Mouse (Mus musculus) cerebral cortex, adult 2 months (tissue): ENCODE results near the gene D330020A13Rik.

ENCODE experiments used
- WGBS: fragments of 180-500 bp; shearing (Covaris S2); methylation state at CpG from one replicate; pipeline ENCODE4 v1.1.7; 2018; 5-methylcytosine and 5-hydroxymethylcytosine counted together

Gene D330020A13Rik

DNA sequence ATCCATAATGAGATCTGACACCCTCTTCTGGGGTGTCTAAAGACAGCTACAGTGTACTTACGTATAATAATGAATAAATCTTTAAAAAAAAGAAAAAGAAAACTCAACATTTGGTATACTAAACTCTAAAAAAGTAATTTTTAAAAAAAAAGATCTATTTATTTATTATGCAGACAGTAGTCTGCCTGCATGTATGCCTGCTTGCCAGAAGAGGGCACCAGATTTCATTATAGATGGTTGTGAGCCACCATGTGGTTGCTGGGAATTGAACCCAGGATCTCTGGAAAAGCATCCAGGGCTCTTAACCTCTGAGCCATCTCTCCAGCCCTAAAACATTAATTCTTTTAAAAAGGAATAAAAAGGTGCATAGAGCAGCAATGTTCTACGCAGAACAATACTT lies 2.4 kb downstream of the D330020A13Rik start:
- 91% methylated on average over 2 of the region's 2 CpGs for WGBS

DNA sequence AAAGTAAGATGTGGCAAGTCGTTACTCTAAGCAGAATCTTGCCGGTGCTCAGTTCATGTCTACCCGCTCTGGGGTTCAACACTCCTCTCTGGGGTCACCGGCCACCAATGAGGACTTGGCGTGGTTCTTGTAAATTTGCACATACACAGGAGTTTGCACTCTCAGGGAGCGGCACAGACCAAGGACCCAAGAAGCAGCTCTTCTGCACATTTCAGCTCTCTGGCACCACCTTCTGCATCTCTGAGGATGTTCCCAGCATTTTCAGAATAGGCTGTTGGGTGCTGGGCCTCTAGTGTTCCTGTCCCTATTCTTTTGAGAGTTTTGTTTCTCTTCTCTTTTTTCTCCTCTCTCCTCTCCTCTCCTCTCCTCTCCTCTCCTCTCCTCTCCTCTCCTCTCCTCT lies 7.0 kb downstream of the D330020A13Rik start:
- WGBS = 24% methylated on average over 6 of the region's 6 CpGs

DNA sequence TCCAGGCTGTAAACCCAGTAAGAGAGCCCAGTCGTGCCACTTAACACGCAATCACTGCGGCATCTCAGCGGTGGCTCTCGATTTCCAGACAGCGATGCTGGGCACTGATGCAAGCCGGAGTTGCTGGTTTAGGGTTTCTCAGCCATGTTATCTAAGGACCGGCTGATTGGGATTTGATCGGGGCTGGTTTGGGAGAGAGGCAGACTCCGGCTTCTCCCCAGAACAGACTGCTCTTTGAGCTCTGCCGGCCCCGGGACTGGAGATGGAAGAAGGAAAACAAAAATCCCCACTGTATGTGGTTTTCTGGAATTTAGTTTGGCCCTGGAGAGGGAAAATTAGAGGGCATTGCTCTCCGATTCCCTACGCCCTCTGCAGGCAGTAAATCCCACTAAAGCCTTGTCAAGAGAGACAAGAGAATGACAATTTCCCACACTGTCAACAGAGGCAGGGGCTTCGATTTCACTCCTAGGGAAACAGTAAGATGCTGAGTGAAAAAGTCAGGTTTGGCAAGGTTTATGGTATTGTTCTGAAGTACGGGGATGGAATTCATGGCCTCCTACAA lies 8.7 kb downstream of the D330020A13Rik start:
- WGBS = 27% methylated on average over 16 of the region's 16 CpGs

DNA sequence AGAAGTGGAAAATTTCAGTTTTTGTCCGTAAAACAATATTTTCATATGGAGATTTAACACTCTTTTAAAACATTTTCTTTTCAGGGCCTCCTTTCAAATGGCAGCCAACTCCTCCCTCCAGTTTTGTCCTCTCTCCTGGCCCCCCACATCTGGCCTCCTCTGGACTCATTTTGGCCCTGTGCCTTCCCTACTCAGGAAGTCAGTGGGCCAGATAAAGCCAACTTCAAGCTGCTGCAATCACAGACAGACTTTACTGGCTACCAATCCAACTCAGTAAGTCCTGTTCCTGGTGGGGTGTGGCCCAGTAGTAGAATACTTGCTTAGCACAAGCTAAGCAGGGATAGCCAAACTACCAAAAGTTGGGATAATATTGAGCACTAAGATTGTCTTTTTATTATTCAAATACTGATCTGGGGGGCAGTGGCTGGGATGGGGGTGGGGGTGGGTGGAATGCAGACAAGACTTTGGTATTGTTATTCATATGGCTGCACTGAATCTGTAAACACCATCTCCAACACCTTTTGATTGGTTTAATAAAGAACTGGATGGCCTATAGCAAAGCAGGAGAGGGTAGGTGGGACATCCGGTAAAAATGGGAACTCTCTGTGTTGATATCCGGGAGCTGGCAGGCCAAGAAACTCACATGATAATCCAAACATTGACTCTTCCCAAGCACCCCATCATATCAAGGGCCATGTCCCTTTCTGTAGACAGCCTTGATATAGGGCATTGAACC lies 12.9 kb downstream of the D330020A13Rik start:
- 85% methylated on average over 3 of the region's 3 CpGs for WGBS

DNA sequence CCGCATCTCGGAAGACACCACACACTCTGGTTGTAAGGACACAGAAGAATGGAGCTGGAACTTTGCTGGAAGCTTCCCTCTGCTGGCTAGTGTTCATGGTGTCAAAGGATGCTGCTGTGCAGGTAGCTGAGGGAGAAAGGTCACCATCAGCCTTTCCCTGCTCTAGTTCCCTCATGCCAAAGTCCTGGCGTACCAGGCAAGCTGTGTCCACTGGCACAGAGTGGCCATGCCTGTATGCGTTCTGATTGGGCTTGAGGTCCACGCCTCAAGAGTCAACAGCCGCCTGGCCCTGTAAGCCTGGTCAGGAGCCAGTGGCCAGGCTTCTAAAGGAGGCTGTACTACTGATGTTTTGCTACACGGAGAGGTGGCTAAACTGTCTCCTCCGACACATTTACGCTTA lies 15.2 kb downstream of the D330020A13Rik start:
- WGBS = 75% methylated on average over 9 of the region's 9 CpGs

DNA sequence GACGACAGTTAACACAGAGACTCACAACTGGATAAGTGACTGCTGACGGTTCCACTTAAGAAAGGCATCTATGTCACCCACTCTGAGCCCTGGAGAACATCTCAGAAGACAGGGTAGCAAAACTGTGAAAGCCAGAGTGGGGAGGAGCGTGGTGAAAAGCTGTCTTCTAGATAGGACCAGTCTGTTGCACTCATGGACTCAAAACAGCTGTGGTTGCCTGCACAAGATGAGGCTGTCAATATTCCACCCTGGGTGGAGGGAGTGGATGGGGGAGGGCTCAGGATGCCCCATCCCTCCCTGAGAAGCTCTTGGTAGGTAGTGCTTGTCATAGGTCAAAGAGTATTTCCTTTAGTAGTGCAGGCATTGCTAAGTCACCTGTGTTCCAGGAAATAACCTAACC lies 15.6 kb downstream of the D330020A13Rik start:
- WGBS = 65% methylated on average over 3 of the region's 3 CpGs

DNA sequence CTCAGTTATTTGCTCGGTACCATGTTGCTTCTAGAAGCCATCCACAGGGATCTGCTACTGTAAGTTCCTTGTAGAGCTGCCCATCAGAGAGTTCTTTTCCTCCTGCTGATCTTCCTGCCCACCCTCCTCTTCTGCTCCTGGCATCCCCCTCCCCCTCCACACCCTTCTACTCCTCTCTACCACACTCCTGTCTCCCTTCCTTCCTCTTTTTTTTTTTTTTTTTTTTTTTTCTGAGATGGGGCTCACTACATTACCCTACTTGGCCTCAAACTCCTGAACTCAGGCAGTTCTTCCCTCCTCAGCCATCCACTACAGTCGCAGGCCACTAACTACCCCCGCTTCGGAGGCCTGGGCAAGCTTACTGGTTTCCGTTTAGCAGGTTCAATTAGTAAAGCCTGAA lies 18.3 kb downstream of the D330020A13Rik start:
- 83% methylated on average over 5 of the region's 5 CpGs for WGBS

DNA sequence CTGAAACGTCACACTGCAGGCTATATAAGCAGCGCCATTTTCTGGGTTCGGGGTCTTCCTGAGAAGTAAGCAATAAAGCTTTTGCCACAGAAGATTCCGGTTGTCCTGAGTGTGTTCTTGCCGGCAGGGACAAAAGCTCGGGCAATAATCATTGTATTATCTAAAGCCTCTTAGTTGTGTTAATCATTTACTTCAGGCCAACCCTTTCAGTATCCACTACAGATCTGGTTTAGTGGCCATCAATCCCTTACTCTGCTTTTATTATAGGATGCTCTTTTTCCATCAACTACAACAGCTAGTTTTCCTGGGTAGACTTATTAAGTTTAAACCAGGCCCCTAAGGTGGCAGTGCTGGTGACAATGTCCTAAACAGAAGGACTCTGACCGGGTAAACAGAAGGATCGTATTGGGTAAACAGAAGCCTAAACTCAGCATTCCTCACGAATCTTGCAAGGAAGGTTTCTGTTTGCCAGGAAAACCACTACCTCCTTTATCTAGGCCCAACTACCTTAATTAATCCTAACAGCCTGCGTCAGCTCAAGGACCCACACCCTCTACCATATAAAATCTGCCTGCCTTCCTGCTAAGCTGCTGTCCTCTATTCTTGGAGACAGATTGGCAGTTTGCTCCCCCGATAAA lies 24.3 kb downstream of the D330020A13Rik start:
- WGBS = 90% methylated on average over 11 of the region's 11 CpGs

DNA sequence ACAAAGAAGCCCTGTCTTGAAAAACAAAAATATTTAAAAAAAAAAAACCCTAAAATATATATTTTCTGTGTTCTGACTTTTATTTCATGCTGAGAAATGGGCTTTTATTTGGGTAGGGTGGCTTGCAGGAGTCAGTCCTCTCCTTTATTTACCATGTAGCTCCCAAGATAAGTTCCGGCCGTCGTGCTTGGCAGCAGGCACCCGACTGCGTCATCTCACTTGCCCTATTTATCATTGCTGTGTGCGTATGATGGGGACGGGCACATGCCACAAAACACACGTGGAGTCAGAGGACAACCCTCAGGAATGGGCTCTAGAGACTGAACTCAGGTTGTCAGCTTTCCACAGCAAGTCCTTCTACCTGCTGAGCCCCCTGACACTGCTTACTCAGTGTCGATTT lies 25.0 kb downstream of the D330020A13Rik start:
- WGBS = 92% methylated on average over 9 of the region's 9 CpGs

DNA sequence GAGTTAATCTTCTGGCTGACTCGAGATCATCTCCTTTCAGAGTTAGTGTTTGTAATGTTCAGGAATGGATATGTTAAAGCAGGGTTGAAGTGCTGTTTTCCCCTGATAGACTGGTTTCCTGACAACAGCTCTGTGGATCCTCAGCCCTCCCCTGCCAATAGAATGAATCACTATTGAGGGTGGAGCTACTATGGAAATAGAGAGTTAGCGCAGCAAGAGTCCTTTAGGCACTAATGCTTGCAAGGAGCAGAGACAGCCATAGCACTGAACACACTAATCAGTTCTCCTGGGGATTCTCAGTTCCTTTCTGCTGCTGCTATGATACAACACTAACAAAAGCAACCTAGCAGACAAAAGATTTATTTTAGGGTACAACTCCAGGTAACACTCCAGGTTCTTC lies 26.2 kb downstream of the D330020A13Rik start:
- 68% methylated on average over 2 of the region's 2 CpGs for WGBS

DNA sequence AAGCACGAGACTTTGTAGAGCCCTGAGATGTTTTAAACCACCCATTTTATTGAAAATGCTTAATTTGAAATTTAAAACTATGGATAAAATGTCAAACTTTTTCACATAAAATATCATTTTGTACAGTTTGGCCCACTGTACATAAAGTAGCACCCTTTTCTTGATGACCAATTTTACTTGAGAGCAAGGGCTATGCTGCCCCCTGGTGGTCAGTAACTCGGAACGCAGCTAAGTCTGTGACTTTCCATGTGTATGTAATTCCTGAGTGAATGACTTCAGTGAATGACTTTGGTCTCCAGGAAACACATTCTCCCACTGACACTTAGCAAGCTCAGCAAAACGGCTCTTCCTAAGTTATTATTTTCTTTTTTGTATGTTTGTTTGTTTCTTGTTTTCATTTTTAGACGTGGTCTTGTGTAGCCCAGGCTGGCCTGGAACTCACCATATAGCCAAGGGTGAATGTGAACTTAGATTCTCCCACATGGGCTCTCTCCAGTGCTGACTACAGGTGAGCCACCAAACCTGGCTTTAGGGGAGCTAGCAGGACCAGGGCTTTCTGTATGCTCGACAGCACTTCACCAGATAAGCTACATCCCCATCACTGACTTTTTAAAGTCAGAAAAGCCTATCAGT lies 30.2 kb downstream of the D330020A13Rik start:
- WGBS = 31% methylated on average over 6 of the region's 6 CpGs

DNA sequence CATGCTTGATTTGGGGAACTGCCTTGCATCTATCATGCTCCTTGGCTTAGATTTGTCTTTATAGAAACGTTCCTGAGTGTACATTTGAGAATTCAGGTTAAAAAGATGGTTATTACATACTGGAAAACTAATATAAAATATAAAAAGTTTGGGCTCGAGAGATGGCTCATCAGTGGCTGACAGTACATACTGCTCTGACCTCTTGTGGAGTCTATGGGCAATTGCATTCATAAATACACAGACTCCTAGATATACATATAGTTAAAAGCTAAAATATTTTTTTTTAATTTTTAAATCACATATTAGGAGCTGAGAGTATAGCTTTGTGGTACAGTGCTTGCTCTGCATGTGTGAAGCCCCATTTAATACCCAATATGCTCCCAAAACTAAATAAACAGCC lies 38.2 kb downstream of the D330020A13Rik start:
- WGBS = 71% methylated on average over 2 of the region's 2 CpGs

DNA sequence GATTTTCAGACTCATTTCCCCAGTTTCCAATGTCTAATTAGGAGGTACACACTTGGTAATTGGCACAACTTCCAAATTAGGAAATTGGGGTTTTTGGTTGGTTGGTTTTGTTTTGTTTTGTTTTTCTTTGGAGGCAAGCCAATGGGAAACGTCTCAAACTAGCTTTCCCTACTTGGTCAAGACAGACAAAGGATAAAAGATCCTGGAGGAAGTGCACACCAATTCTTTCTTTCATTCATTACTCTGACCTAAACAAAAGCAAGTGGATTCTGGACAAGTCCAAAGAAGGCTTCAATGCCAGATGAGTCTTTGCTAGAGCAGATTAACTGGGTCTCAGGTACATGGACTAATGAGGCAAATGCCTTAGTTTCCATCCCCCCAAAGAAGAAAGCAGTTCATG lies 49.8 kb downstream of the D330020A13Rik start:
- 5% methylated on average over 1 of the region's 1 CpGs for WGBS
